Mouse (Mus musculus): ENCODE data around the gene Lgr5.

DNA sequence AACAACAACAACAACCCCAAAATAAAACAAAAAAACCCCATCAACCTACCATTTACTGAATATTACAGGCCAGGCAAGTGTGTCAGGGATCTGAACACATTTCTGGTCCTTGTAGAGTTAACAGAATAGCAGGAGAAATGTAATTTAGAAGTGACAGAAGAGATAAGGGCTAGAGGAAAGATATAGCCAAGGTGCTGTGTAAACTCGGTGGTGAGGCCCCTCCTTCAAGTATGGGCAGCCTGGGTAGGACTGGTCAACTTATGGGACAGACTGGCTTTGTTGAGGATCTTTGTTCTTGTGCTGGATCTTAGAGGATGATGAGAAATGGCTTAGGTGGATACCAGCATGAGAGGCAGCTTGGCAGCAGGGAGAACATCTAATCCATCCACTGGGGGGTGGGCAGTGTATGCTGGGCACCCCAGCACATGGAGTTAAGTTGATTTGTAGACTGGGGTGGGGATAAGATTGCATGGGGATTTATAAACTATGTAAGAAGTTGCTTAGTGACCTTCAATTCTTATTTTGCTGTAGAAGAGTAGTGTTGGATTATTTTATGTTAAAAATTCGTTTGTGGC, 32.3 kb downstream of the Lgr5 start:
- no peak for TF ChIP-seq CTCF (IDR thresholded peaks at IDR 0.05; ENCODE audit: control insufficient read depth, insufficient read depth, insufficient read length)
- TF ChIP-seq FOSL1 (IDR thresholded peaks at IDR 0.05; ENCODE audit: insufficient read depth, low read length, poor library complexity, severe bottlenecking), result no peak
- TF ChIP-seq CEBPB (IDR thresholded peaks at IDR 0.05; ENCODE audit: low read depth), result no peak
- TF ChIP-seq MAX (IDR thresholded peaks at IDR 0.05), result no peak
- no peak for TF ChIP-seq MYOG (IDR thresholded peaks at IDR 0.05; ENCODE audit: control insufficient read depth, extremely low read depth, insufficient read length)
- no peak for TF ChIP-seq USF1 (IDR thresholded peaks at IDR 0.05; ENCODE audit: low read depth)
- TF ChIP-seq MYOD1 (IDR thresholded peaks at IDR 0.05; ENCODE audit: control insufficient read depth, insufficient read length, low read depth), result no peak

Data from C2C12 (cell line).